Mouse (Mus musculus) layer of hippocampus, adult 9-10 months (tissue): ENCODE results near the gene Degs2.

Experiments used
- DNase-seq: peaks from one replicate; pipeline ENCODE4 v3.0.0; 2022; ENCODE audit warnings: low spot score

Degs2 gene

GRCm38 (mm10) chr12:108699576-108699975 lies 2.5 kb downstream of the Degs2 start:
- no peak for DNase-seq

GRCm38 (mm10) chr12:108698697-108699471 lies 3.2 kb downstream of the Degs2 start:
- DNase-seq, result no peak

- DNase-seq, result no peak
These were observed 7.9 kb downstream of the Degs2 start for GRCm38 (mm10) chr12:108694223-108694622.

GRCm38 (mm10) chr12:108693592-108693991 lies 8.5 kb downstream of the Degs2 start:
- DNase-seq, result no peak

GRCm38 (mm10) chr12:108690529-108690928 lies 11.6 kb downstream of the Degs2 start:
- no peak for DNase-seq

GRCm38 (mm10) chr12:108689167-108689566 lies 12.9 kb downstream of the Degs2 start:
- no peak for DNase-seq

- DNase-seq, result no peak
These were observed 15.2 kb downstream of the Degs2 start for GRCm38 (mm10) chr12:108686926-108687325.

GRCm38 (mm10) chr12:108686463-108686862 lies 15.7 kb downstream of the Degs2 start:
- DNase-seq, result no peak

- DNase-seq, result no peak
These were observed 19.7 kb downstream of the Degs2 start for GRCm38 (mm10) chr12:108682240-108683023.

- no peak for DNase-seq
These were observed 21.3 kb downstream of the Degs2 start for GRCm38 (mm10) chr12:108680861-108681260.

- no peak for DNase-seq
These were observed 23.7 kb downstream of the Degs2 start for GRCm38 (mm10) chr12:108678366-108678765.

- DNase-seq, result no peak
These were observed 25.0 kb downstream of the Degs2 start for GRCm38 (mm10) chr12:108677116-108677515.

GRCm38 (mm10) chr12:108675614-108676401 lies 26.3 kb downstream of the Degs2 start:
- DNase-seq, result no peak

GRCm38 (mm10) chr12:108674916-108675315 lies 27.2 kb downstream of the Degs2 start:
- DNase-seq, result no peak

- no peak for DNase-seq
These were observed 27.6 kb downstream of the Degs2 start for GRCm38 (mm10) chr12:108674502-108674901.

- no peak for DNase-seq
These were observed 28.6 kb downstream of the Degs2 start for GRCm38 (mm10) chr12:108673546-108673945.

GRCm38 (mm10) chr12:108672908-108673307 lies 29.2 kb downstream of the Degs2 start:
- DNase-seq, result no peak

GRCm38 (mm10) chr12:108671541-108671940 lies 30.6 kb downstream of the Degs2 start:
- no peak for DNase-seq

- DNase-seq, result no peak
These were observed 33.4 kb downstream of the Degs2 start for GRCm38 (mm10) chr12:108668606-108669235.

GRCm38 (mm10) chr12:108657350-108657749 lies 44.8 kb downstream of the Degs2 start:
- no peak for DNase-seq

- DNase-seq, result no peak
These were observed 48.5 kb downstream of the Degs2 start for GRCm38 (mm10) chr12:108653358-108654335.
